Mouse (Mus musculus) CH12.LX (cell line): ENCODE data around the gene Cacnb2. TPM values are rescaled to one million over a fixed set of nuclear protein-coding genes. Genes with fewer than 3 reads are reported as not detected.

Source experiments
- DNase-seq: peaks from one replicate; pipeline ENCODE4 v3.0.0-alpha.2; 2013; ENCODE audit errors: extremely low read depth
- H3K27ac ChIP-seq: 2 replicates; pipeline ENCODE4 v1.5.1; 2012; ENCODE audit warnings: low read depth, mild to moderate bottlenecking, control low read depth, moderate library complexity; ENCODE audit not compliant: insufficient read depth
- H3K27me3 ChIP-seq: replicated peaks from 2 replicates; pipeline ENCODE3; 2012; ENCODE audit warnings: inconsistent platforms
- H3K36me3 ChIP-seq, 2 experiments: replicated peaks in 1 of 2; 2 replicates each; pipeline versions ENCODE3 to v1.6.1; 2012; ENCODE audit warnings: inconsistent platforms in 1 of 2, low read length in 1 of 2, mild to moderate bottlenecking in 1 of 2, mixed read lengths in 1 of 2, moderate library complexity in 1 of 2; ENCODE audit not compliant: control insufficient read depth in 1 of 2, insufficient read depth in 1 of 2
- H3K4me1 ChIP-seq, 2 experiments: 2 replicates each; pipeline ENCODE4 v1.6.1; 2012; ENCODE audit warnings: inconsistent platforms in 1 of 2, moderate library complexity in 1 of 2; ENCODE audit not compliant: insufficient read depth in 2 of 2, control insufficient read depth in 1 of 2
- H3K4me2 ChIP-seq: 2 replicates; pipeline ENCODE4 v1.6.1; 2012; ENCODE audit warnings: low read depth, mild to moderate bottlenecking, control low read depth; ENCODE audit not compliant: poor library complexity, insufficient read depth, severe bottlenecking
- H3K4me3 ChIP-seq, 3 experiments: fragments of 150-350 bp in 1 of 3; sonication (generic) in 1 of 3; replicated peaks in 1 of 3; 2 replicates each; pipeline versions ENCODE3 to v1.5.1; 2011 to 2012; ENCODE audit warnings: low read depth in 2 of 3, low read length in 2 of 3, mild to moderate bottlenecking in 2 of 3, moderate library complexity in 2 of 3, control low read depth in 1 of 3, improper control_type of control experiment in 1 of 3, inconsistent platforms in 1 of 3, mixed read lengths in 1 of 3; ENCODE audit not compliant: poor library complexity in 1 of 3
- H3K79me2 ChIP-seq: replicated peaks from 2 replicates; pipeline ENCODE4 v1.6.1; 2012; ENCODE audit warnings: mild to moderate bottlenecking, moderate library complexity; ENCODE audit not compliant: control insufficient read depth, poor library complexity, insufficient read depth, severe bottlenecking; ENCODE audit errors: extremely low read depth
- H3K9ac ChIP-seq: 2 replicates; pipeline ENCODE4 v1.6.1; 2012; ENCODE audit warnings: low read depth, mild to moderate bottlenecking, control low read depth, moderate library complexity; ENCODE audit not compliant: insufficient read depth
- H3K9me3 ChIP-seq: replicated peaks from 2 replicates; pipeline ENCODE3; 2012; ENCODE audit warnings: low read length, inconsistent platforms, mixed read lengths
- CHD2 ChIP-seq: IDR thresholded peaks from 2 replicates; pipeline ENCODE4 v1.6.1; 2011; ENCODE audit warnings: low read length, improper control_type of control experiment
- E2F4 ChIP-seq: IDR thresholded peaks from 2 replicates; pipeline ENCODE4 v1.6.1; 2011; ENCODE audit warnings: low read depth, low read length, improper control_type of control experiment; ENCODE audit not compliant: insufficient replicate concordance
- EP300 ChIP-seq: IDR thresholded peaks from 2 replicates; pipeline ENCODE4 v1.6.1; 2011; ENCODE audit warnings: low read length, improper control_type of control experiment
- ETS1 ChIP-seq: conservative IDR thresholded peaks from 2 replicates; pipeline ENCODE4 v1.6.1; 2012; ENCODE audit warnings: low read depth, mild to moderate bottlenecking, inconsistent platforms, low read length, improper control_type of control experiment, moderate library complexity
- HCFC1 ChIP-seq: IDR thresholded peaks from 2 replicates; pipeline ENCODE4 v1.6.1; 2012; ENCODE audit warnings: low read depth, mild to moderate bottlenecking, inconsistent platforms, low read length, improper control_type of control experiment
- IRF4 ChIP-seq: IDR thresholded peaks from 2 replicates; pipeline ENCODE4 v1.6.1; 2014; ENCODE audit warnings: low read depth, mild to moderate bottlenecking, inconsistent platforms, low read length, improper control_type of control experiment
- JUN ChIP-seq: IDR thresholded peaks from 2 replicates; pipeline ENCODE4 v1.6.1; 2011; ENCODE audit warnings: low read depth, mild to moderate bottlenecking, low read length, improper control_type of control experiment, moderate library complexity; ENCODE audit not compliant: insufficient read depth
- JUND ChIP-seq: conservative IDR thresholded peaks from 2 replicates; pipeline ENCODE4 v1.6.1; 2011; ENCODE audit warnings: low read depth, low read length, improper control_type of control experiment
- MAFK ChIP-seq: IDR thresholded peaks from 2 replicates; pipeline ENCODE4 v1.6.1; 2011; ENCODE audit warnings: low read length, improper control_type of control experiment; ENCODE audit not compliant: insufficient replicate concordance
- MAX ChIP-seq: IDR thresholded peaks from 2 replicates; pipeline ENCODE4 v1.6.1; 2011; ENCODE audit warnings: low read length, improper control_type of control experiment
- MEF2A ChIP-seq: IDR thresholded peaks from 2 replicates; pipeline ENCODE4 v1.6.1; 2014; ENCODE audit warnings: low read depth, mild to moderate bottlenecking, inconsistent platforms, low read length, improper control_type of control experiment, borderline replicate concordance
- MYC ChIP-seq: IDR thresholded peaks from 2 replicates; pipeline ENCODE4 v1.6.1; 2011; ENCODE audit warnings: low read depth, mild to moderate bottlenecking, improper control_type of control experiment, low read length
- NRF1 ChIP-seq: IDR thresholded peaks from 2 replicates; pipeline ENCODE4 v1.6.1; 2014; ENCODE audit warnings: low read depth, mild to moderate bottlenecking, inconsistent platforms, low read length, improper control_type of control experiment, moderate library complexity
- PAX5 ChIP-seq: IDR thresholded peaks from 2 replicates; pipeline ENCODE4 v1.6.1; 2012; ENCODE audit warnings: low read length, inconsistent platforms, mixed read lengths
- POLR2A ChIP-seq: IDR thresholded peaks from 2 replicates; pipeline ENCODE4 v1.6.1; 2011; ENCODE audit warnings: low read depth, mild to moderate bottlenecking, improper control_type of control experiment, low read length
- SIN3A ChIP-seq: IDR thresholded peaks from 2 replicates; pipeline ENCODE4 v1.6.1; 2012; ENCODE audit warnings: low read length, improper control_type of control experiment, inconsistent platforms
- ZC3H11A ChIP-seq: IDR thresholded peaks from 2 replicates; pipeline ENCODE4 v1.6.1; 2012; ENCODE audit warnings: low read depth, mild to moderate bottlenecking, inconsistent platforms, low read length, improper control_type of control experiment
- dilution Hi-C: fragments of 300-500 bp; cut with MboI; formaldehyde crosslinking; loops from 2 replicates; pipeline ENCODE4 v1.14.3; 2020; ENCODE audit warnings: low sequenced_read_pairs; ENCODE audit not compliant: extremely low pct_unique_long_range_greater_than_20kb, extremely low pct_ligation_motif_present
- in situ Hi-C: fragments of 300-500 bp; cut with MboI; formaldehyde crosslinking; loops from 3 replicates; pipeline ENCODE4 v1.14.3; 2019; ENCODE audit warnings: low sequenced_read_pairs, low pct_ligation_motif_present, low pct_unique_long_range_greater_than_20kb, mixed read lengths
- polyA plus RNA-seq: library from polyadenylated mRNA; unstranded; fragments of >175 nt; gene quantifications from 2 replicates; pipeline ENCODE4 v1.2.1, GENCODE M21; 2012; ENCODE audit warnings: low read depth; ENCODE audit not compliant: insufficient read length
- total RNA-seq, 2 experiments: library from RNA; depleted of rRNA; stranded (reverse); fragments of 300-350 nt in 1 of 2; fragments of >200 nt in 1 of 2; gene quantifications; 2 replicates each; pipeline ENCODE4 v1.2.3; 2012 to 2014

Cacnb2 gene
- total and polyA plus RNA-seq, 3 experiments: 0.42 to 2.8 (median 0.93) TPM

DNA sequence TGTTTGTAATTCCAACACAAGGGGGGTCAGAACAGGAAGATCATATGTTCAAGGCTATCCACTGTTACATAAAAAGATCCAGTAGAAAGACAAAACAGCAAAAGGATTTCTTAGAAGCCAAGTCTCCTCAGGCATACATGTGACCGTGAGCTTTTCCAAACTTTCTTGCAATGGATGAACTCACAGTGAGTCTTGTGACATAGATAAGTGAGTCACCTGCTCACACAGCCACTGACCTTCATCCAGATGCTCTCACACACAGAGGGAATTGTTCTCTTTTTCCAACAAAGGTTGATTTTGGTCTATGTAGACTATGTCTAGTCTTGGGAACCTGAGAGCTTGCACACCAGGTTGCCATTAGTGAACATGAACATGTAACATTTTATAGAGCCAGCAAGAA, 166.6 kb downstream of the Cacnb2 start:
- no peak for DNase-seq
- no peak overlapping the region for H3K27ac ChIP-seq
- no peak for TF ChIP-seq IRF4
- no peak for TF ChIP-seq JUND
- no peak for TF ChIP-seq ETS1
- no peak for TF ChIP-seq POLR2A
- TF ChIP-seq CHD2: no peak
- TF ChIP-seq SIN3A: no peak
- TF ChIP-seq E2F4: no peak
- TF ChIP-seq MEF2A: no peak
- no peak for TF ChIP-seq MYC
- no peak for TF ChIP-seq HCFC1
- TF ChIP-seq MAFK: no peak
- TF ChIP-seq, all 38 proteins: peak for 0
- H3K9ac ChIP-seq: no peak overlapping the region
- no peaks in the 10 kb centered on the region for H3K79me2 ChIP-seq
- H3K4me3 ChIP-seq: no peak overlapping the region
- H3K4me1 ChIP-seq: peaks cover 0 to 13% of the 10 kb centered on the region in 2 experiments; a peak in 2 of 4 replicates
- H3K4me2 ChIP-seq: no peak overlapping the region
- no peaks in the 10 kb centered on the region for H3K9me3 ChIP-seq
- H3K27me3 ChIP-seq: no peaks in the 10 kb centered on the region
- dilution Hi-C loops: no loop called here
- in situ Hi-C loops: no loop called here
- H3K36me3 ChIP-seq: no peaks in the 10 kb centered on the region

DNA sequence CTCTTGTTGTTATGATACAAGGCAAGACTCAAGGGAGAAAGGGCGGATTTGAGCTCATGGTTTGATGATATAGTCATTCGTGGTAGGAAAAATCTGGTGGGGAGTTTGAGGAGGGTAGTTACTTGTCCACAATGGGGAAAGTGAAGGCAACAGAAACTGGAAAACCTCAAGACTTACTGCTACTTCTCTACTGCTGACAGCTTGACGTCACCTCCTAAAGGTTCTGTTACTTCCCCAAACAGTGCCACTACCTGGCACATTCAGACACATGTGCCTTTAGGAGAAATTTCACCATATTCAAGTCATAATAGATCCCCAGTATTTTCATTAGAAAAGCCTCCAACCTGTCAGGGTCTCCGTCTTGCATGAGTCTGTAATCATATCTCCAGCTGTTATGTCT, 167.7 kb downstream of the Cacnb2 start:
- H3K27ac ChIP-seq: no peak overlapping the region
- no peak overlapping the region for H3K4me3 ChIP-seq
- no peaks in the 10 kb centered on the region for H3K27me3 ChIP-seq
- no peaks in the 10 kb centered on the region for H3K79me2 ChIP-seq
- H3K4me1 ChIP-seq: peaks cover 0 to 13% of the 10 kb centered on the region in 2 experiments; a peak in 2 of 4 replicates
- H3K9me3 ChIP-seq: no peaks in the 10 kb centered on the region
- no peak overlapping the region for H3K9ac ChIP-seq
- H3K4me2 ChIP-seq: peak overlapping the region; percentile 67
- peak; percentile 34 for DNase-seq
- in situ Hi-C loops: no loop called here
- dilution Hi-C loops: no loop called here
- H3K36me3 ChIP-seq: no peaks in the 10 kb centered on the region
- TF ChIP-seq JUN (no peak), EP300 (0 out of 2 replicates have a peak, but pooled peaks have one; percentile 15), NRF1 (no peak)

DNA sequence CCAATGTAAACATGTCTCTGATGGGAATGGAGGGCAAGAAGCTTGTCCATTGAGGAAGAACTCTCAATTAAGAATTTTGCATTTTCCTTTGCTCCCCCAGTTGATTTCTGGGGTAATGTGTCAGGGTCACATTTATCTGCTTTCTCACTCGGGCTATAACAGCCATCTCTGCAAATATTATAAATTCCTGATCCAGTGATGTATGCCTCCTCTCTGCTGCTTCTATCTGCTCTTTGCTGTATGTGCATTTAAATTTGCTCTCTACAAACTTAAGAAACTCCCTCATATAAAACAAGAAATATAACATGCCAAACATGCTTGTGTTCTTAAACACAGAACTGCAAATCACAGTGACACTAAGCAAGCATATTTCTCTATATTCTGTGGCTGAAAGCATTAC, 171.5 kb downstream of the Cacnb2 start:
- in situ Hi-C loops: no loop called here
- DNase-seq: no peak
- no peak for TF ChIP-seq PAX5
- TF ChIP-seq ZC3H11A: no peak
- TF ChIP-seq MAX: no peak
- TF ChIP-seq MEF2A: no peak
- TF ChIP-seq MYC: no peak
- Histone ChIP-seq H3K4me3 (no peak overlapping the region), H3K9me3 (no peaks in the 10 kb centered on the region), H3K4me1 (peaks cover 0 to 13% of the 10 kb centered on the region in 2 experiments; a peak in 2 of 4 replicates), H3K79me2 (no peaks in the 10 kb centered on the region), H3K27ac (no peak overlapping the region), H3K27me3 (no peaks in the 10 kb centered on the region), H3K4me2 (no peak overlapping the region), H3K36me3 (no peaks in the 10 kb centered on the region), H3K9ac (no peak overlapping the region)
- dilution Hi-C loops: no loop called here
